Mouse (Mus musculus) common myeloid progenitor, adult 5-6 weeks (primary cell): ENCODE data around the gene Eipr1. TPM values are rescaled to one million over a fixed set of nuclear protein-coding genes. Genes with fewer than 3 reads are reported as not detected.
"Not testable (repeated sequence)": the region's sequence is repeated elsewhere in the genome, so short reads cannot be mapped to it uniquely, and the experiment has no call there.

Source experiments
- ATAC-seq: replicated peaks from 2 replicates; pipeline ENCODE4 v1.8.0; 2016; ENCODE audit warnings: low read depth, mild to moderate bottlenecking, moderate TSS enrichment, inconsistent platforms; ENCODE audit not compliant: poor library complexity, severe bottlenecking
- total RNA-seq: library from RNA; stranded (forward); fragments of 200-1000, 187-1606 nt; gene quantifications from 2 replicates; pipeline ENCODE4 v1.2.3, GENCODE M21; 2017

Gene Eipr1
- total RNA-seq, 1 experiment from 2014 or later, result 21.7 TPM

- no peak for ATAC-seq
Measured at GRCm38 (mm10) chr12:28872271-28872670, 120.7 kb downstream of the Eipr1 start.

- no peak for ATAC-seq
Measured at GRCm38 (mm10) chr12:28874781-28875251, 123.2 kb downstream of the Eipr1 start.

GRCm38 (mm10) chr12:28875471-28875870 is 123.9 kb downstream of the Eipr1 start:
- ATAC-seq, result no peak

- no peak for ATAC-seq
Measured at GRCm38 (mm10) chr12:28880471-28880870, 128.9 kb downstream of the Eipr1 start.

- no peak for ATAC-seq
Measured at GRCm38 (mm10) chr12:28887712-28888111, 136.1 kb downstream of the Eipr1 start.

- no peak for ATAC-seq
Measured at GRCm38 (mm10) chr12:28889068-28889674, 137.6 kb downstream of the Eipr1 start.

GRCm38 (mm10) chr12:28891523-28891922 is 139.9 kb downstream of the Eipr1 start:
- ATAC-seq, result no peak

GRCm38 (mm10) chr12:28896577-28896976 is 145.0 kb downstream of the Eipr1 start:
- no peak for ATAC-seq

GRCm38 (mm10) chr12:28898307-28898706 is 146.7 kb downstream of the Eipr1 start:
- no peak for ATAC-seq

GRCm38 (mm10) chr12:28899696-28900095 is 148.1 kb downstream of the Eipr1 start:
- ATAC-seq, result no peak

GRCm38 (mm10) chr12:28900341-28900740 is 148.7 kb downstream of the Eipr1 start:
- ATAC-seq, result no peak

- no peak for ATAC-seq
Measured at GRCm38 (mm10) chr12:28902132-28902531, 150.5 kb downstream of the Eipr1 start.

- no peak for ATAC-seq
Measured at GRCm38 (mm10) chr12:28903082-28903481, 151.5 kb downstream of the Eipr1 start.

- no peak for ATAC-seq
Measured at GRCm38 (mm10) chr12:28905486-28905885, 153.9 kb downstream of the Eipr1 start.

GRCm38 (mm10) chr12:28906016-28906415 is 154.4 kb downstream of the Eipr1 start:
- no peak for ATAC-seq

- no peak for ATAC-seq
Measured at GRCm38 (mm10) chr12:28906809-28907297, 155.2 kb downstream of the Eipr1 start.

- ATAC-seq, result no peak
Measured at GRCm38 (mm10) chr12:28907814-28908213, 156.2 kb downstream of the Eipr1 start.

GRCm38 (mm10) chr12:28909851-28910250 is 158.2 kb downstream of the Eipr1 start:
- ATAC-seq, result no peak

- no peak for ATAC-seq
Measured at GRCm38 (mm10) chr12:28910568-28910967, 159.0 kb downstream of the Eipr1 start.

- no peak for ATAC-seq
Measured at GRCm38 (mm10) chr12:28912351-28912936, 160.8 kb downstream of the Eipr1 start.

- ATAC-seq, result no peak
Measured at GRCm38 (mm10) chr12:28913099-28913498, 161.5 kb downstream of the Eipr1 start.

- ATAC-seq, result not testable (repeated sequence)
Measured at GRCm38 (mm10) chr12:28914056-28914455, 162.5 kb downstream of the Eipr1 start.
